Mouse (Mus musculus) adrenal gland, postnatal 10 days (tissue): Measurements from ENCODE around the gene Sh2d4b. TPM values are rescaled to one million over a fixed set of nuclear protein-coding genes. Genes with fewer than 3 reads are reported as not detected.
A peak's percentile ranks its signal among the peaks of the same experiment; 100 is the strongest.

Experiments used
- DNase-seq: peaks from one replicate; pipeline ENCODE4 v3.0.0; 2021; ENCODE audit warnings: mixed read lengths
- long read RNA-seq, 2 experiments: library from polyadenylated mRNA; stranded (forward); transcript quantifications; one replicate each; pipeline ENCODE4 v2.0.0; 2021
- total RNA-seq, 2 experiments: library from RNA; stranded (reverse); gene quantifications; 2 replicates each; pipeline ENCODE4 v1.2.3; 2021

The Sh2d4b gene
- 1 to 10 TPM; 1.5 to 1.7 TPM for total RNA-seq
- long read RNA-seq, experiment 1, partial matches to known transcripts = 0 of 1 reads
- long read RNA-seq, experiment 1, other reads (novel, unspliced or antisense) = 1 of 1 reads
- long read RNA-seq, experiment 2, partial matches to known transcripts = 0 of 1 reads
- long read RNA-seq, experiment 2, other reads (novel, unspliced or antisense) = 1 of 1 reads

- no peak for DNase-seq
Observed at GRCm38 (mm10) chr14:40893196-40893595, at the start of gene Sh2d4b. Sh2d4b (minus strand) TSS chr14:40893266.

- no peak for DNase-seq
Observed at GRCm38 (mm10) chr14:40942429-40942828, 49.4 kb upstream of the Sh2d4b start.

- DNase-seq = no peak
Observed at GRCm38 (mm10) chr14:40938380-40938987, 45.4 kb upstream of the Sh2d4b start.

- DNase-seq = no peak
Observed at GRCm38 (mm10) chr14:40937052-40937451, 44.0 kb upstream of the Sh2d4b start.

- no peak for DNase-seq
Observed at GRCm38 (mm10) chr14:40935481-40935880, 42.4 kb upstream of the Sh2d4b start.

GRCm38 (mm10) chr14:40935054-40935453 is 42.0 kb upstream of the Sh2d4b start:
- no peak for DNase-seq

GRCm38 (mm10) chr14:40933328-40933727 is 40.3 kb upstream of the Sh2d4b start:
- no peak for DNase-seq

GRCm38 (mm10) chr14:40932225-40932624 is 39.2 kb upstream of the Sh2d4b start:
- DNase-seq = no peak

- no peak for DNase-seq
Observed at GRCm38 (mm10) chr14:40931115-40931829, 38.2 kb upstream of the Sh2d4b start.

- no peak for DNase-seq
Observed at GRCm38 (mm10) chr14:40929943-40930342, 36.9 kb upstream of the Sh2d4b start.

- DNase-seq = no peak
Observed at GRCm38 (mm10) chr14:40928897-40929296, 35.8 kb upstream of the Sh2d4b start.

GRCm38 (mm10) chr14:40927041-40927440 is 34.0 kb upstream of the Sh2d4b start:
- DNase-seq = peak; percentile 29

GRCm38 (mm10) chr14:40924378-40925113 is 31.5 kb upstream of the Sh2d4b start:
- peak; percentile 47 for DNase-seq

- DNase-seq = no peak
Observed at GRCm38 (mm10) chr14:40921241-40921640, 28.2 kb upstream of the Sh2d4b start.

GRCm38 (mm10) chr14:40919521-40919920 is 26.5 kb upstream of the Sh2d4b start:
- DNase-seq = no peak

- DNase-seq = no peak
Observed at GRCm38 (mm10) chr14:40918477-40918876, 25.4 kb upstream of the Sh2d4b start.

- peak; percentile 97 for DNase-seq
Observed at GRCm38 (mm10) chr14:40917632-40918031, 24.6 kb upstream of the Sh2d4b start.

GRCm38 (mm10) chr14:40916667-40917066 is 23.6 kb upstream of the Sh2d4b start:
- DNase-seq = no peak

GRCm38 (mm10) chr14:40915838-40916237 is 22.8 kb upstream of the Sh2d4b start:
- no peak for DNase-seq

GRCm38 (mm10) chr14:40914701-40915100 is 21.6 kb upstream of the Sh2d4b start:
- DNase-seq = peak; percentile 31

- no peak for DNase-seq
Observed at GRCm38 (mm10) chr14:40913709-40914108, 20.6 kb upstream of the Sh2d4b start.

GRCm38 (mm10) chr14:40911529-40911928 is 18.5 kb upstream of the Sh2d4b start:
- no peak for DNase-seq

GRCm38 (mm10) chr14:40908763-40909162 is 15.7 kb upstream of the Sh2d4b start:
- DNase-seq = peak; percentile 51
